Comparison of ENCODE assay signal across 18 mouse cellular contexts in the genomic region with DNA sequence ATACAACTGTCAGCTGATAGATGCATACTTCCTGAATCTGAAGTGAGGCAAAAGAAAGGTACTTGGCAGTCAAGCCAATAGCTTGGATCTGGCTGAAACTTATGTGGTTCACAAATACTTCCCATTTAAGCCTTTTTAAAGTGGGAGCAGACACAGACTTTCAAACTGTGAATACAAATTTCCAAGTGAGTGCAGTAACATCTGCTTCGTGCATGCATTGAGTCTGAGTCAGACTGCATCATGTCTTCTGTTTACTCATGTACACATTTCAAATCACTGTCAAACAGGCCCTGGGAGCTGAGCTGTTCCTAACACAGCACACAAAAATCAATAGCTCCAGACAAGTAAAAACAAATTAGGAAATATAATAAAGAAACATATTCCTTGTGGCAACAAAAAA.
DNase-seq lines count a peak whose midpoint lies in the region; ATAC-seq lines count a peak whose summit lies in the region.
"Had no signal": no experiment of that assay in that cellular context is flagged by ENCODE, and none has a peak within 500 bp of the region (broad histone marks: within the 10 kb centered on the region; RNA-seq: fewer than 3 reads in every experiment).

No protein-coding gene starts in this region.

- H3K36me3 ChIP-seq in hindbrain, embryonic 13.5 days: no peaks in the 10 kb centered on the region
- H3K36me3 ChIP-seq: G1E; lung, embryonic 15.5 days; midbrain, embryonic 15.5 days; neural tube, embryonic 12.5 days had no signal

- no peaks in the 10 kb centered on the region for H3K4me1 ChIP-seq in hindbrain, embryonic 13.5 days (replicated peaks)
- H3K4me1 ChIP-seq: lung, embryonic 15.5 days; midbrain, embryonic 15.5 days; neural tube, embryonic 12.5 days had no signal

- no peak overlapping the region for H3K9ac ChIP-seq in hindbrain, embryonic 13.5 days
- H3K9ac ChIP-seq: lung, embryonic 15.5 days; midbrain, embryonic 15.5 days; neural tube, embryonic 12.5 days had no signal

- no peak overlapping the region for H3K4me2 ChIP-seq in hindbrain, embryonic 13.5 days
- H3K4me2 ChIP-seq: liver, embryonic 11.5 days; lung, embryonic 15.5 days; midbrain, embryonic 15.5 days; neural tube, embryonic 12.5 days had no signal

- no peak for ATAC-seq in hindbrain, embryonic 13.5 days (ENCODE audit: low FRiP score)
- ATAC-seq: midbrain, embryonic 15.5 days had no signal

- H3K27ac ChIP-seq in hindbrain, embryonic 13.5 days: no peak overlapping the region
- H3K27ac ChIP-seq: lung, embryonic 15.5 days; midbrain, embryonic 15.5 days; neural tube, embryonic 12.5 days had no signal

- 59% methylated on average over 1 of the region's 1 CpGs for WGBS in hindbrain, embryonic 13.5 days

- peak; percentile 8 to 17 for DNase-seq in layer of hippocampus, adult 8-10 months (ENCODE audit: low spot score in 2 of 2)
- DNase-seq in layer of hippocampus, postnatal 25 days (ENCODE audit: extremely low spot score in 1 of 2, low spot score in 1 of 2): no peak
- peak; percentile 70 for DNase-seq in 3T3-L1 (ENCODE audit: low read depth, low spot score)
- peak; percentile 65 for DNase-seq in brain, adult 2 months (ENCODE audit: low read depth, low spot score)
- DNase-seq in layer of hippocampus, postnatal 14 days (ENCODE audit: low spot score in 2 of 2): peak; percentile 11 to 18
- DNase-seq in neural tube, embryonic 10.5 days (ENCODE audit: extremely low spot score, low spot score): no peak
- DNase-seq: adrenal gland, adult 8-10 months; cerebellum, postnatal 10 days; gastrocnemius, postnatal 10 days; heart, postnatal 10 days; kidney, adult 2 months; kidney, postnatal 25 days had no signal

- no peaks in the 10 kb centered on the region for H3K27me3 ChIP-seq in hindbrain, embryonic 13.5 days
- H3K27me3 ChIP-seq: lung, embryonic 15.5 days; midbrain, embryonic 15.5 days; neural tube, embryonic 12.5 days had no signal

- H3K4me3 ChIP-seq in hindbrain, embryonic 13.5 days: no peak overlapping the region
- H3K4me3 ChIP-seq: lung, embryonic 15.5 days; midbrain, embryonic 15.5 days; neural tube, embryonic 12.5 days had no signal

- no peaks in the 10 kb centered on the region for H3K9me3 ChIP-seq in hindbrain, embryonic 13.5 days
- H3K9me3 ChIP-seq: G1E; lung, embryonic 15.5 days; midbrain, embryonic 15.5 days; neural tube, embryonic 12.5 days had no signal

Comparison
In these comparisons a context has a peak if more than half of its experiments do, and no peak if none do; other contexts are left out.
1. DNase-seq: peak in layer of hippocampus, adult 8-10 months (2 of 2), 3T3-L1 (single experiment), brain, adult 2 months (single experiment) and layer of hippocampus, postnatal 14 days (2 of 2); none in layer of hippocampus, postnatal 25 days (0 of 2) and neural tube, embryonic 10.5 days (single experiment).